In the genomic region with DNA sequence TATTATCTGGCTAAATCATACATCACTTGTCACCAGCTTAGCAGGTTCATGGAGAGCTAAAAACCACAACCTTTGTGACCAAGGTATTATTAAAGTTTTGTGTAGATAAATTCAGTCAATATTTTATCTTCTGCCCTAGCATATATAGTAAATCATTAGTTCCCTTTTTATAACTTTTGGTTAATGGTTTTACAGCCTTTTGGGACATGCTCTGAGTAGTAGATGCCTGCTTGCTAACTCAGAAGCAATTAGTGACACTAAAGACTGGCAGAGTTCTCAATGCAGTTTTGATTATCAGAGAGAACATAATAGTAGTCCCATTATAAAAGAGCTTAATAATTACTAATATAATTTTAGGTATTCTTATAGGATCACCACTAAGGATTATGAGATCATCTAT, we compare ENCODE assay signal across 13 mouse cellular contexts. TPM values are rescaled to one million over a fixed set of nuclear protein-coding genes. Genes with fewer than 3 reads are reported as not detected.
"Had no signal": no experiment of that assay in that cellular context is flagged by ENCODE, and none has a peak within 500 bp of the region (broad histone marks: within the 10 kb centered on the region; RNA-seq: fewer than 3 reads in every experiment).

No protein-coding gene starts in this region.

RNA-seq across cellular contexts. Expression of gene Bcl2a1a, which starts 5.2 kb away (rescaled TPM):
- polyA plus RNA-seq: embryonic facial prominence, embryonic 10.5 days; embryonic facial prominence, embryonic 11.5 days; embryonic facial prominence, embryonic 12.5 days; embryonic facial prominence, embryonic 13.5 days; erythroblast, embryonic 14.5 days; forebrain, embryonic 10.5 days; forebrain, embryonic 11.5 days; forebrain, embryonic 12.5 days; forebrain, embryonic 13.5 days; forebrain, embryonic 14.5 days; forebrain, embryonic 15.5 days; forebrain, embryonic 16.5 days; forebrain, postnatal 0 days had no signal
